Mouse (Mus musculus) cerebellum, postnatal 36 days (tissue): Measurements from ENCODE around the gene Herc4.
A peak's percentile ranks its signal among the peaks of the same experiment; 100 is the strongest.

Source experiments
- DNase-seq, 2 experiments: peaks; one replicate each; pipeline ENCODE4 v3.0.0; 2021 to 2022; ENCODE audit warnings: mixed read lengths in 2 of 2

Herc4 gene

DNA sequence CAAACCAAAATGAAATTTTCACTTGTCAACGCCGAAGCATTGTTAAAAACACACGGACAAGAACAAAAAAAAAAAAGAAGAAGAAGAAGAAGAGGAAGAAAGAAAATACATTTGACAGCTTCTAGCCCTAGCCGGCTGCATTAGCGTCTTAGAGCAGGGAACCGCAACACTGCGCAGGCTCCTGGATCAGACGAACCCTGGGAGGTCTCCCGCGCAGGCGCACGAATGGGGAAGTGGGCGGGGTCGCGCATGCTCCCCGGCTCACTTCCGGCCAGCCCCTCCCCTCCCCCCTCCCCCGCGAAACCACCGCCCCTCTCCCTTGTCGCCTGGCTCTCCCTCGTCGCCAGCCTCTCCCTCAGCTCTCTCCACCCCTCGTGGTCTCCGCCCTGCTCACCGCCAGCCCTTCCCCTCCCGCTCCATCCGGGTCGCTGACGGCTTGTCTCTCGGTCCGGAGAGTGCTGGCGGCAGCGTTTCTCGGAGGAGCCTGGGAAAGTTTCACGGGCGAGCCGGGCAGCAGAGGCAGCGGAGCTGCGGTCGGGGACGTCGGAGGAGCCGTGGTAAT lies at the start of gene Herc4:
TSS of gene Herc4 (plus strand) at position 318 of the 562 bp plus-strand sequence.
- peak; percentile 94 to 97 for DNase-seq

DNA sequence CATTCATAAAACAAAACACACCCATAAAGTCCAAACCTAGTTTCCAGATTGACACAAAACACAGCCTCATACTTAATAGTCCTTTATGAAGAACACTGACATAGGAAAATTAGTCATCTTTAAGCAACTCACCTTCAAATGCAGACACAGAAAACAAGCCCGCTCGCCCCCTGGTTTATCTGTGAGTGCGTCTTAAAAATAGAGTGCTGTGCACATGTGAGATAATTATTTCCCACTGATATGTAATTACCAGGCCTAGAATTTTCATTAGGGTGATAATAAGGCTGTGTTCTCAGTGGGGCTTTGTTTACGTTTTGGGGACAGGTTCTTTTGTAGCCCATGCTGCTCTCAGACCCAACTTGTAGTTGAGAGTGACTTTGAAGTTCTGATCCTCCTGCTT lies 44.6 kb upstream of the Herc4 start:
- DNase-seq: no peak

DNA sequence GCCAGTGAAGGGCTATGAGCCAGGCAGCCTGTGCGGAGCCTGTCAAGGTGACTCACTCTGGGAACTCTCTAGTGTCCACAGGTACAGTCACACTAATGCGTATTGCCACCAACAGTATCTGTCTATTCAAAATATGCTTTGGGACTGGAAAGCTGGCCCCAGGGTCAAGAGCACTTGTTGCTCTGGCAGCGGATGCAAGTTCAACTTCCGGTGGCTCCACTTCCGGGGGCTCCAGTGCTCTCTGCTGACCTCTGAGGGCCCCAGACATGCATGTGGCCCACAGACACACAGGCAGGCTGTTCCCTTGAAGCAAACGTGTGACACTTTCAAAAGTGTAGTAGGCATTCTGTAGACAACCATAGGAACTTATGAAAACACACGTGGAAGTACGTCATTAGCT lies 42.1 kb upstream of the Herc4 start:
- DNase-seq: no peak

DNA sequence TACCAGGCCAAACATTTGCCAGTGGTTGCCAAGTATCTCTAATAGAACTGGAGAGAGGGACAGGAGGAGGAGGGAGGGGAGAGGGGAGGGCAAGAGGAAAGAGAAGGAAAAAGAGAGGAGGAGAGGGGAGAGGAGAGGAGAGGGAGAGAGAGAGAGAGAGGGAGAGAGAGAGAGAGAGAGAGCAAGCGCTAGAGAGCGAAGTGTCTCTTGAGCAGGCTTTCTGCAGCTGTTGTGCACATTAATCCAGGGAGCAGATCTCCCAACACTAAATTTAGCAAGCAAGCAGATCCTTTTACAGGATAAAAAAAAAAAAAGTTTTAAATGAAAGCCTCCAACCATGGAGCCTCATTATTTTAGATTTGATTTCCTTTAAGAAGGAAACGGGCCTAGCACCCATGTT lies 40.6 kb upstream of the Herc4 start:
- DNase-seq: no peak

DNA sequence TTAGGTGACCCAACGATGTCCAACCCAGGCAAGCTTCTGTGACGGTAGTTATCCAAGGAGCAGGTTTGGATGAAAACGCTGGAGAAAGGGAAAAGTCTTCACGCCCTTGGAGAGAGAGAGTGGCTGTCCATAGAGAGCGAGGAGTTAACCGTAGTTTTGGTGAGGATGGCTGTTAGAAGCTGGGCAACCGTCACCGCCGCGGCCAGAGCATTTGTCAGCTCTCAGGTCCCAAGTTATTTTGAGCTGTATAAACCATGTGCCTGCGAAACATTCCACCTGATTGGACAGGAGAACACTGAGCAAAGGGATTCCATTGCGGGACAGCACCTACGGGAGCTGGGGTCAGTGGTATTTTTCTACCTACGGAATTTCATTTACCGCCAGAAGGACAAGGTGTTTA lies 39.9 kb upstream of the Herc4 start, which contains the start of gene Mypn:
TSS of gene Mypn (minus strand) at position 225 of the 400 bp plus-strand sequence.
- no peak for DNase-seq

DNA sequence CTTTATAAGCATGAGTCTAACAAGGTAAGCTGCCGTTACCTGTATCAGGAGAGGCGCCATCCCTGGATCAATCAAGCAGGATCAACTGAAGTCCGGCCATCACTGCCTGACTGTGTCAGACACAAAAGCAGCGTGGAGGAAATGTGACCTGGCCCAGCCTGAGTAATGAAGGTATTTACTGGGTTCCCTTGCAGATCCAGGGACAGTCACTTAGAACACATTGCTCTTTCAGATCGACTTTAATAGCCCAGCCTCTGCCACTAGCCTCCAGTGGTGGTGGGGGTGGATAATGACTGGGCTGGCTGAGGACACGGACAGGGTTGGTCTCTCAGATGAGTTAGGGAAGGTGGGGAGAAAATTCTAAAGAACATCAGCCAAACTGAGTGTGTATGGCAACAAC lies 34.7 kb upstream of the Herc4 start:
- DNase-seq: no peak

DNA sequence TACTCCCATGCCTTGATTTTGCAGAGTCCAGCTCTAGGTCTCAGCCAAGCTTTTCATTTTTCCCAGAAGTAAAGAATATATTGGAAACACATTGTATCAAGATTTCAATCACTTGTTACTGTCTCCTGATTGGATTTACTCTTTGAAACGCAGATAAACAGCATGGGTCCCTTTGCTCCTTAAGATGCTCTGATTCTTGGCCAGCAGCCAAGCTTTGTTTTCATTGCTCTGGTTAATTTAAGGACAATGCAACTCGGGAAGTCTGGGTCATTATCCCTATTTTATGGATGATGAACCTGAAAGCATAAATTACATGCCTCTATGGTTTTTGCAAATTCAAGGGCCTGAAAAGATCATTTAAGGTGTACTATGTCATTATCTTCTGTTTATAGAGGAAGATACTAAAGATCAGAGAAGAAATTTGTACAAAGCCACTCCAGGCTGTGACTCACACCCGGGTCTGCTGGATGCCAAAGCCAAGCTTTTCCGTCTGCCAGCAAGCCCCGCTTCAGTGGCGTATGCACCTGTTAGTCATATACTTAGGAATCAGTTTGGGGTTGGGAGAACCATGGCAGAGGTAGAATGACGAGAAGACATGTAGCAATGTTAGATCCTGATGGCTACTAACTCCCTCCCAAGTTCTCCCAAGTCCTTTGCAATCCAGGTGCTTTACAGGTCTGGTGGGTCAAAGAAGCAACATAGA lies 22.4 kb upstream of the Herc4 start:
- no peak for DNase-seq

DNA sequence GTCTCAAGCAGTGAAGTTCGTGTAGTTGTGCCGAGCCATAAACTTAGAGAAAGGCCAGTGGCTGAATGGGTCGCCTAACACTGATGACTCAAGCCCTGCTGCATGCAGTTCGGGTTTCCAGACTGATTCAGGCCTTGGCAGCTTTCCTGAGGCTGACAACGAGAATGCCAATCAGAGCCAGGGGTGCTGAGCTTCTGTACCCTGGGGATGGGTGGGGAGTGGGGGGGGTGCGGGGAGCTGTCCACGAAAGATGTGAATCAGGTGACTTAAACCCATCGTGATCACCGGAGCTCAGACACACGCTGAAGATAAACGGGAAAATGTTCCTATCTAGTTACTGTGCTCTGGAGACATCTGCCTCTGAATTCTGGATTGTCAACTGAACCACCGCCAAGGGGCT lies 19.3 kb upstream of the Herc4 start:
- no peak for DNase-seq

DNA sequence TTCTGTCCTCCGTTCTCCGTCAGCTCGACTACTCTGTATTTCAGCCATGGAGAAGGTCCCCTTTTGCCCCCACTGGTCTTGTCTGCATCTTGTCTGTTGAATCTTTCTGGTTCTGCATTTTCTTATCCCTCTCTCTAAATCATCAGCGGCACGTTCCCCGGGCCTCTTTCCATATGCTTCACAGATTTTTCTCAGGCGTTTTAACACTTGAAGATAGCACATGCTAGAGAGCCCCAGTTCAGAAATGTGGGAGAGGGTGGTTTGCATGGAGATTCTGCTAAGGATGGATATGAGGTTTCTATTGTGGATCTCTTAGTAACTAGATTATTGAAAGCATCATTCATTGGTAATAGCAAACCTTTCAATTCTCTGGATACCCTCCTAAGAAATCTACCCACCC lies 13.3 kb upstream of the Herc4 start:
- DNase-seq: no peak

DNA sequence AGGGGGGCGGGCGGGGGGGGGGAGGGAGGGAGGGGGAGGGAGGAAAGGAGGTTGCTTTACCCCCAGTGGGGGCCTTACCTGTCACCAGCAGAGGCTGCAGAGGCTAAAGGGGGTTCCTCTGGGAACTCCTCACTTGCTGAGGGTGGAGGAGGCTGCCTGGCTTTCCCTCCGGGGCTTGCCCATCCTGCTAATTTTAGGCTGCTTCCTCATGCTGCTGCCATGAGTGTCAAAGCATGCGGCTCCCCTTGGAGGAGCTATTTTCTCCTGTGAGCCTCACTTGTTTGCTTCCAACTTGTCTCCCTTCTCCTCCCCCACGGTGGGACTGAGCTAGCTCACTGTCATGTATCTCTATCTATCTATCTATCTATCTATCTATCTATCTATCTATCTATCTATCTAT lies 12.8 kb upstream of the Herc4 start:
- no peak for DNase-seq

DNA sequence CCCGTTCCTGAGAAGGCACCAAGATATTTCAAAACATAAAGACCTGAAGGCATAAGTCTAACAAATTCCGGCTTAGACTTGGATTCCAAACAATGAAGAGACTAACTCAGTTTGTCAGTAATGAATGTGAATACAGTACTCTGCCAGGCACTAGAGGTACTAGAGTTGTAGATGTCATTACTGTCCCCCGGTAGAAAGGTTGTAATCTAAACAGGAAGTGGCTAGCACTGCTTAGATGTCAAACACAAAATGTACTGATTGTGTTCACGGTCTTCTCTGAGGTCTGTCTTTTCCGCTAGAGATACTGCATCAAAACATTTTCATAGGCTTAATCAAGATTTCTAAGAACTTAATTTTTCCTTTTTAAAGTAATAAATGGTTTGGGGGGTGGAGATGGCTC lies 12.0 kb upstream of the Herc4 start:
- DNase-seq: no peak

DNA sequence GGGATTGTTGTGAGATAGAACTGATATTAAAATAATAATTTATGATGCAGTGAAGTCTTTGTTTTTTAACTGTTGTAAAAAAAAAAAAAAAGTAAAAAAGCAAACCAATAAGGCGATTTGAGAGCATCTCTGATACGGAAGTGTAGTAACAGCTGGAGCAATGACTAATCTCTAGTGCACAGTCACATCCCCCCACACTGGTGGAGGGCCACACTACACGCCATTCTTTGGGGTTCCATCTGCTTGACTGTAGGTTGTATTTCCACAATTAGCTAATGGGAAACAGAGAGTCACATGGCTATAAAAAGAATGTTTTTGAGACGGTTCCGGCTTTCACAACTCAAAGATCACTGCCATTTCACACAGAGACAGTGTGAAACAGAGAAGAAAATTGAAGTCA lies 9.5 kb upstream of the Herc4 start:
- DNase-seq: no peak

DNA sequence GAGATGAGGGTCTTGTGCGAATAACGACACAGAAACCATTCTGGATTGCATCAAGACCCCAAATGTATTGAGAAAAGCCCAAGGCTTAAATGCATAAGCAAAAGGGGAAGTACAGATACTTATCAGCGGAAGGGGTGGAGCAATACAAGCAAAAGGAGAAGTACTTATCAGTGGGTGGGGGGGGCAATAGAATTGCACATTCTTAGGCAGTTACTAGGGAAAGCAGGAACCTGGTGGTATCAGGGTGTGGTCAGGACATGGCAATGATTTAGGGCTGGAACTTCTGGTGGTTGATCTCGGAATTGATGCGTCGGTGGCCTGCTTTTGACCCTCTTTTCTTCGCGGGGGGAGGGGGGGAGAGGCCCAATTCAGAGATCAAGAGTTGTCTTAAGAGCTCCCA lies 7.7 kb upstream of the Herc4 start:
- DNase-seq: no peak

DNA sequence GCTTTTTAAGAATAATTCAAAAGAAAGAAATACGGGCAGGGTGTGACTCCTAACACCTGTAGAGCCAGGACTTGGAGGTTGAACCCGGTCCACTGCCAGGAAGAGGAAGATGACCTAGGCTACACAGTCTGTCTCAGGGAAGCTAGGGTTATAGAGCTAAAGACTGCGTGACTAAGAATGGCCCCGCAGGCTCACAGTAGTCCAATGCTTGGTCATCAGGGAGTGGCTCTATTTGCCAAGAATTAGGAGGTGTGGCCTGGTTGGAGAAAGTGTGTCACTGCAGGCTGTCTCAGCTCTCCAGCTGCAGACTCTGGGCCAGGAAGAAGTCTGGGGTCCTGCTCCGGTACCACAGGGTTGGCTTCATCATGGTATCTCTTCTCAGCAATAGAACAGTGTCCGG lies 6.9 kb upstream of the Herc4 start:
- no peak for DNase-seq

DNA sequence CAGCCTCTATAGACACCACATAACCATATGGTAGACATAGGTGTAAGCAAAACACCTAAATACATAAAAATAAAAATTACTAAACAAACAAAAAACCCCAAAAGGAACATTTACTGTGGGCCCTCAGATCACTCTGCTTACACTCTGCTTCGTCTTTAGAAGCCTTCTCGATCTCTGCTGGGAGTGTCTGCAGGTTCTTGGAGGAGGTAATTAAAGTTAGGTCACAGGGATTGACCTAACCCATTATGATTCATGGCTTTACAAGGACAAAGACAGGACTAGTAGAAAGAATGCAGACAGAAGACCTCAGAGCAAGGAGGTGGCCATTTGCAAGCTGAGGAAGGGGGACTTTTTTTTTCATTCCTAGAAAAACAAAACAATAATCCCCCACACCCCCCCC lies 6.4 kb upstream of the Herc4 start:
- no peak for DNase-seq

DNA sequence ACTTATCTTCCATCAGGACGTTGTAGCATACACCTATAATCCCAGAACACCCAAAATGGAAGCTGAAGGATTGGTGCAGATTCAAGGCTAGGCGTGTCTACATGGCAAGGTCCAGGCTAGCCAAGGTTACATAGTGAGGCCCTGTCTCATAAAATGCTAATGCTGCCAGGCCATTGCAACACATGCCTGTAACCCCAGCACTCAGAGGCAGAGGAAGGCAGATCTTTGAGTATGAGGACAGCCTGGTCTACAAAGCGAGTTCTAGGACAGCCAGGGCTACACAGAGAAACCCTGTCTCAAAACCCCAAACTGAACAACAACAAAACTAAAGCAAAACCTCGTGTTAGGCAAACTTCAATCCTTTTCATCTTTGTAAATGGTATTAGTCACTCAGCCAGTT lies 5.5 kb upstream of the Herc4 start:
- DNase-seq: no peak

DNA sequence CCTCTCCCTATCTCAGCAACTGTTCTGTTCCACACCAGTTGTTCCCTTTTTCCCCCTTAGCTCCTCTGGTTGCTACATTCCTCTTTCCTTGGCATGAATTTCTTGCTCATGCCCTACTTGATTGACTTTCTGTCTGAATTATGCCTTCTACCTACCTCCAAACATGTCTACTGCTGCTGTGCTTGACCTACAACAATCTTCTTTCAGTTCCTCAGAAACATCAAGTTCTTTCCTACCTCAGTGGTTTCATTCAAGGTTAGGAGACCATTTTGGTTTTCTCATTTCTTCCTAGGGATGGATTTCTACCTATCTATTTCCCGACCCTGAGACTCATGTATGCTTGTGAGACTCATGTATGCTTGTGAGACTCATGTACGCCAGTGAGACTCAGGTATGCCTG lies 3.8 kb upstream of the Herc4 start:
- no peak for DNase-seq

DNA sequence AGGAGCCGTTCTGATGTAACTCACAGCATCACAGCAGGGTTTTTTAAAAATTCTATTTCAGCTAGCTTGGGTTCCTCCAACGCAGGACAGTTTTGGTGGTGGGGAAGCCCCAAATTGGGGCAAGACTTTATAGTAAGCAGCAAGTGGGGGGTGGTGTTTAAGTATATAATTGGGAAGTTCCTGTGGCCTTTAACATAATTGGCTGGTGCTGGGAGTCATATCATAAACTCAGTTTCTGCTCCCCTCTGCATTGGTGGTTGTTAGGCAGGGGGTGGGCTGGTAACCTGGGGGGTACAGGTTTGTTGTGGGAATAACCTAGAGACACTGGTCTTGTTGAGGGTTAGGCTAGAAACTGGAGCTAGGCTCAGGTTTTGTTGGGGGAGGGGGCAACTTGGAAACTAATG lies 2.7 kb upstream of the Herc4 start:
- no peak for DNase-seq

DNA sequence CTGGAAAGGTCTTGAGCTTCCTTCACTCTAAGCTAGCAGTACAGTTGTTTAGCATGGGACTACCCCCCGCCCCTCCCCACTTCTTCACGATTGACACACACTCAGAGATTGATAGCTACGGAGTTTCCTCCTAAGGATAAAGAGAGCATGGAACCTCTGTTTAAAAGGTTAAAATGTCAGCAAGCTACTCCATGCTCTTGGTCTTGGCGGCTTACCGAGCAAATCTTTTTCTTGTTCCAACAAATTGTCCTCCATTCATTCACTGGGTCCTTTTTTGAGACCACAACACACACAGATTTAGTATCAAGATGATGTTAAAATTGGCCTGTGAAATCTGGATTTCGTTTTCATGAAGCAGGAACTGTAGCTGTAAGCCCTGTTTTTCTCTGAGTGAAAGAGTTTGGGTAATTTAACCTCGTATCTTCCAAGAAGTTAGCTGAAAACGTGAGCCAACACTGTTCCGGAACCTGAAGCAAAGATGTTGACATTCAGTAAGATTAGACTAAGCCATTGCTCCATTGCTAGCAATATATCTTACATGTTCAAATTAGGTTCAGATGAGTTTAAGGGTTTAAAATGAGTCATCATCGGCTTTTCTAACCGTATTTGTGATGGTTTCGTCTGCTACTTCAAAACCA lies 693 bp upstream of the Herc4 start:
- DNase-seq: peak in 1 of 2 experiments; percentile 10

DNA sequence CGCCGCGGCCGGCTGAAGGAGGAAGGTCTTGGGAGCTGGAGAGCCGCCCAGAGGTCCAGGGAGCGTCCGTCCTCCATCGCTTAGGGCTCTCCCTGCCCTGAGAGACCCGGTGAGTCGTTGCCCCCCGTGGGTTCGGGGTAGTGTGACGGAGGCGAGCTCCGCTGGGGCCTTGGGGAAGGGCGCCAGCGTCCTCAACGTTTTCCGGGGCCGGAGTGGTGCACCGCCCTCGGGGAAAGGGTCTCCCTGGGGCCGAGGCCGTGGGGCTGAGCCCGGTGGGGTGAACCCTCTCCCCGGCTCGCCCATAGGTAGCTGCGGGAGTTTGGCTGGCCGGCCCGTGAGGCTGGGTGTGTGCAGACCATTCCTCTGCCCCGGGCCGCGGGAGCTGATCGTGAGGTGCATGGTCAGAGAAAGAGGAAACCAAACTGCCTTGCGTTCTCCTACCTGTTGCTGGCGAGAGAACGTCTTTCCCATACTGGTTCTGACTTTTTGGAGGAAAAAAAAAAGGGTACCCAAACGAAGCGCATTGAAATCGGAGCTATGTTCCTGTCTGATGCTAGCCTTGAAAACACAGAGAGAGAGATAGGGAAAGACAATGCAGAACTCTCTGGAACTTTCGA lies 553 bp downstream of the Herc4 start:
- no peak for DNase-seq

DNA sequence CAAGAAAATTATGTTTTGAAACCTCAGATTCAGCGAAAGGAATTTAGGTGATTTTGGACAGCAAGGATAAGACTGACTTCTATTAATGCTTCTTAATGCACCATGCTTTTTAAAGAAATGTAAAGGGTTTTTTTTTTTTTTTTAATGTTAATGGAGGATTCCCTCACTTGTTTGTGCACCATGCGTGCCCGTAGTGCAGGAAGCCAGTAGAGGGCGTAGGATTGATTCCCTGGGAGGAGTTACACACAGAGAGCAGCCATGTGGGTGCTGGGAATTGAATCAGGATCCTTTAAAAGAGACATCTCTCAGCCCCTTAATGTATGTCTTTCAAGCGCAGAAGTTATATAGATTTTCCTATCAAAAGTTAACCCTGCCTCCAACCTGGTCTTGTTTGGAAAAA lies 1.1 kb downstream of the Herc4 start:
- no peak for DNase-seq

DNA sequence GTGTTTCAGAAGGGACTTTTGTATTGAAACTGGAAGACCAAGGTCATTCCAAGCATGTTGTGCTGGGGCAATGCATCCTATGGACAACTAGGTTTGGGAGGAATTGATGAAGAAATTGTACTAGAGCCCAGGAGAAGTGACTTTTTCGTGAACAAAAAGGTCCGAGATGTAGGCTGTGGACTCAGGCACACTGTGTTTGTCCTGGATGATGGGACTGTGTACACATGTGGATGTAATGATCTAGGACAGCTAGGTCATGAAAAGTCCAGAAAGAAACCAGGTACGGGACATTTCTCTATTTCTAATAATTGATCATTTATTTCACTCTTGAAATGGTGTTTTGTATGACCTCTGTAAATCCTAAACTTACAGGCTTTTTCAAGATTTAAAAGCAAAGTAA lies 2.2 kb downstream of the Herc4 start:
- DNase-seq: no peak

DNA sequence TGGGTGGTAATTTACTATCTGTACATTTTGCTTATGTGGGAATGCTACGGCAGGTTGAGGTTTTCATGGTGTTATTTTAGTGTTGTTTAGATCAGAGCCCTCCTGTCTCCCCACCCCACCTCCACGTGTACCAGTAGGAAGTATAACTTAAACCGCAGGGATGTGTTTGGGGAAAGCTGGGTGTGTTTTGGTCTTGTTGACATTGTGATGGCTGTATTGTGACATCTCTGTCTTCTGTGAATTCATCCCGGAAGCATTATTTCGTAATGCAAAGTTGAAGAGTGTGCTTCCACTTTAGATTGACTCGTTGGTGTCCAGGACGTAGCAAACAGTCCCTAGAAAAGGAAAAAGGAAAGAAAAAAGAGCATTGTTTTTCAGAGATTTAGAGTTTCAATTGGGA lies 3.8 kb downstream of the Herc4 start:
- no peak for DNase-seq

DNA sequence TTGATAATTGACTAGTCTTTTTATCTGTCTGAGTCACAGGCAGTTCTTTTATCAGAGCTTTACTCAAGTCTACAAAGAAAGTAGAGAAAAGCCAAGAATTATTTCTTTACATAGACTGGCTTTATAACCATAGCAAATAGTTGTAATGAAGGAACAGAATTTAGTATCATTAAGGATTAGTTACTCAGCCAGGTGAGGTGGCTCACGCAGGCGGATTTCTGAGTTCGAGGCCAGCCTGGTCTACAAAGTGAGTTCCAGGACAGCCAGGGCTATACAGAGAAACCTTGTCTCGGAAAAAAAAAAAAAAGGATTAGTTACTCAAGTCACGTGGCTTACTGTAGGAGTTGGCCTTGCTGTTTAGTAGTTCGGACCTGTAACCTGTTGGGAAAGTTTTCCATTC lies 4.8 kb downstream of the Herc4 start:
- no peak for DNase-seq
